Mouse (Mus musculus): ENCODE results near the gene Gm5089. TPM values are rescaled to one million over a fixed set of nuclear protein-coding genes. Genes with fewer than 3 reads are reported as not detected.

Gm5089 gene
- polyA plus RNA-seq, 1 experiment, result not detected

- peaks cover 28% of the 10 kb centered on the region for H3K27me3 ChIP-seq (ENCODE audit: control insufficient read depth, insufficient read depth, low read length)
These were observed 24.1 kb upstream of the Gm5089 start, which contains the start of gene Zic2 for GRCm38 (mm10) chr14:122474891-122475556. Gene Zic2, plus strand, starts transcription at chr14:122475435.

GRCm38 (mm10) chr14:122474041-122474890 lies 23.4 kb upstream of the Gm5089 start:
- DNase-seq, result no peak
- Histone ChIP-seq H3K4me3 (ENCODE audit: control insufficient read depth, insufficient read depth, low read length) (no peak overlapping the region), H3K27ac (ENCODE audit: control insufficient read depth, insufficient read depth, low read length) (no peak overlapping the region), H3K27me3 (ENCODE audit: control insufficient read depth, insufficient read depth, low read length) (peaks cover 28% of the 10 kb centered on the region), H3K4me1 (replicated peaks; ENCODE audit: control insufficient read depth, insufficient read depth, low read length) (no peaks in the 10 kb centered on the region), H3K36me3 (ENCODE audit: control insufficient read depth, insufficient read depth, low read length) (no peaks in the 10 kb centered on the region)
- no peak for TF ChIP-seq CTCF (IDR thresholded peaks at IDR 0.05; ENCODE audit: borderline replicate concordance, control insufficient read depth, extremely low read depth, insufficient read depth, low read length, poor library complexity)
- TF ChIP-seq POLR2A (IDR thresholded peaks at IDR 0.05; ENCODE audit: control insufficient read depth, extremely low read depth, insufficient read depth, low read length, poor library complexity), result no peak
- WGBS, result 1% methylated on average over 56 of the region's 57 CpGs

More at GRCm38 (mm10) chr14:122474891-122475556, 24.1 kb upstream of the Gm5089 start, which contains the start of gene Zic2:
- Histone ChIP-seq H3K4me1 (replicated peaks; ENCODE audit: control insufficient read depth, insufficient read depth, low read length) (no peaks in the 10 kb centered on the region), H3K36me3 (ENCODE audit: control insufficient read depth, insufficient read depth, low read length) (no peaks in the 10 kb centered on the region), H3K4me3 (ENCODE audit: control insufficient read depth, insufficient read depth, low read length) (no peak within 1 kb of the TSS), H3K27ac (ENCODE audit: control insufficient read depth, insufficient read depth, low read length) (no peak within 1 kb of the TSS)
- under 1% methylated on average over 49 of the region's 73 CpGs for WGBS
- TF ChIP-seq CTCF (IDR thresholded peaks at IDR 0.05; ENCODE audit: borderline replicate concordance, control insufficient read depth, extremely low read depth, insufficient read depth, low read length, poor library complexity) (no peak), POLR2A (IDR thresholded peaks at IDR 0.05; ENCODE audit: control insufficient read depth, extremely low read depth, insufficient read depth, low read length, poor library complexity) (no peak)
- DNase-seq, result no peak

GRCm38 (mm10) chr14:122473211-122473751 lies 22.4 kb upstream of the Gm5089 start:
- Histone ChIP-seq H3K4me1 (replicated peaks; ENCODE audit: control insufficient read depth, insufficient read depth, low read length) (no peaks in the 10 kb centered on the region), H3K27ac (ENCODE audit: control insufficient read depth, insufficient read depth, low read length) (no peak overlapping the region), H3K27me3 (ENCODE audit: control insufficient read depth, insufficient read depth, low read length) (peaks cover 26% of the 10 kb centered on the region), H3K4me3 (ENCODE audit: control insufficient read depth, insufficient read depth, low read length) (no peak overlapping the region), H3K36me3 (ENCODE audit: control insufficient read depth, insufficient read depth, low read length) (no peaks in the 10 kb centered on the region)
- no peak for DNase-seq
- 10% methylated on average over 17 of the region's 17 CpGs for WGBS
- TF ChIP-seq CTCF (IDR thresholded peaks at IDR 0.05; ENCODE audit: borderline replicate concordance, control insufficient read depth, extremely low read depth, insufficient read depth, low read length, poor library complexity), result no peak
- TF ChIP-seq POLR2A (IDR thresholded peaks at IDR 0.05; ENCODE audit: control insufficient read depth, extremely low read depth, insufficient read depth, low read length, poor library complexity), result no peak

GRCm38 (mm10) chr14:122472647-122473046 lies 21.7 kb upstream of the Gm5089 start:
- WGBS, result 6% methylated on average over 5 of the region's 5 CpGs
- Histone ChIP-seq H3K27me3 (ENCODE audit: control insufficient read depth, insufficient read depth, low read length) (peaks cover 24% of the 10 kb centered on the region), H3K4me1 (replicated peaks; ENCODE audit: control insufficient read depth, insufficient read depth, low read length) (no peaks in the 10 kb centered on the region), H3K4me3 (ENCODE audit: control insufficient read depth, insufficient read depth, low read length) (no peak overlapping the region), H3K36me3 (ENCODE audit: control insufficient read depth, insufficient read depth, low read length) (no peaks in the 10 kb centered on the region), H3K27ac (ENCODE audit: control insufficient read depth, insufficient read depth, low read length) (no peak overlapping the region)
- DNase-seq, result no peak
- TF ChIP-seq CTCF (IDR thresholded peaks at IDR 0.05; ENCODE audit: borderline replicate concordance, control insufficient read depth, extremely low read depth, insufficient read depth, low read length, poor library complexity) (no peak), POLR2A (IDR thresholded peaks at IDR 0.05; ENCODE audit: control insufficient read depth, extremely low read depth, insufficient read depth, low read length, poor library complexity) (no peak)

- Histone ChIP-seq H3K27me3 (ENCODE audit: control insufficient read depth, insufficient read depth, low read length) (peaks cover 19% of the 10 kb centered on the region), H3K27ac (ENCODE audit: control insufficient read depth, insufficient read depth, low read length) (no peak overlapping the region), H3K36me3 (ENCODE audit: control insufficient read depth, insufficient read depth, low read length) (no peaks in the 10 kb centered on the region), H3K4me1 (replicated peaks; ENCODE audit: control insufficient read depth, insufficient read depth, low read length) (no peaks in the 10 kb centered on the region), H3K4me3 (ENCODE audit: control insufficient read depth, insufficient read depth, low read length) (no peak overlapping the region)
- 8% methylated on average over 13 of the region's 13 CpGs for WGBS
- DNase-seq, result no peak
- no peak for TF ChIP-seq POLR2A (IDR thresholded peaks at IDR 0.05; ENCODE audit: control insufficient read depth, extremely low read depth, insufficient read depth, low read length, poor library complexity)
- TF ChIP-seq CTCF (IDR thresholded peaks at IDR 0.05; ENCODE audit: borderline replicate concordance, control insufficient read depth, extremely low read depth, insufficient read depth, low read length, poor library complexity), result no peak
These were observed 21.2 kb upstream of the Gm5089 start for GRCm38 (mm10) chr14:122472161-122472560.

- WGBS, result 11% methylated on average over 31 of the region's 31 CpGs
- no peak for DNase-seq
- no peak overlapping the region for H3K4me3 ChIP-seq (ENCODE audit: control insufficient read depth, insufficient read depth, low read length)
- no peaks in the 10 kb centered on the region for H3K4me1 ChIP-seq (replicated peaks; ENCODE audit: control insufficient read depth, insufficient read depth, low read length)
- no peaks in the 10 kb centered on the region for H3K36me3 ChIP-seq (ENCODE audit: control insufficient read depth, insufficient read depth, low read length)
- H3K27me3 ChIP-seq (ENCODE audit: control insufficient read depth, insufficient read depth, low read length), result peaks cover 14% of the 10 kb centered on the region
- H3K27ac ChIP-seq (ENCODE audit: control insufficient read depth, insufficient read depth, low read length), result no peak overlapping the region
- TF ChIP-seq CTCF (IDR thresholded peaks at IDR 0.05; ENCODE audit: borderline replicate concordance, control insufficient read depth, extremely low read depth, insufficient read depth, low read length, poor library complexity), result no peak
- TF ChIP-seq POLR2A (IDR thresholded peaks at IDR 0.05; ENCODE audit: control insufficient read depth, extremely low read depth, insufficient read depth, low read length, poor library complexity), result no peak
These were observed 20.7 kb upstream of the Gm5089 start for GRCm38 (mm10) chr14:122471449-122472085.
